Mouse (Mus musculus) midbrain, embryonic 11.5 days (tissue): ENCODE measurements around the gene Agtr1a. TPM values are rescaled to one million over a fixed set of nuclear protein-coding genes. Genes with fewer than 3 reads are reported as not detected.

Experiments
- ATAC-seq: fragments of 200-750 bp; cut with Nextera tagmentation; 2 replicates; pipeline ENCODE4 v1.8.0; 2017; ENCODE audit warnings: moderate TSS enrichment, moderate library complexity; ENCODE audit not compliant: low FRiP score
- DNase-seq: peaks from one replicate; pipeline ENCODE4 v3.0.0; 2015; ENCODE audit warnings: low spot score; ENCODE audit errors: missing footprints
- H3K27ac ChIP-seq: fragments of 300-500 bp; sonication (generic); 2 replicates; pipeline ENCODE4 v1.5.1; 2014; ENCODE audit warnings: low read depth, low read length
- H3K27me3 ChIP-seq: fragments of 300-500 bp; sonication (generic); 2 replicates; pipeline ENCODE4 v1.6.1; 2014; ENCODE audit warnings: mild to moderate bottlenecking, low read length, moderate library complexity, mixed read lengths; ENCODE audit not compliant: control insufficient read depth, insufficient read depth
- H3K36me3 ChIP-seq: fragments of 300-500 bp; sonication (generic); 2 replicates; pipeline ENCODE4 v1.6.1; 2014; ENCODE audit warnings: mild to moderate bottlenecking, low read length, moderate library complexity, mixed read lengths; ENCODE audit not compliant: control insufficient read depth, insufficient read depth
- H3K4me1 ChIP-seq: fragments of 300-500 bp; sonication (generic); 2 replicates; pipeline ENCODE4 v1.6.1; 2014; ENCODE audit warnings: low read length; ENCODE audit not compliant: control insufficient read depth, insufficient read depth
- H3K4me2 ChIP-seq: fragments of 300-500 bp; sonication (generic); 2 replicates; pipeline ENCODE4 v1.6.1; 2014; ENCODE audit warnings: mild to moderate bottlenecking, moderate library complexity
- H3K4me3 ChIP-seq: fragments of 300-500 bp; sonication (generic); 2 replicates; pipeline ENCODE4 v1.5.1; 2014; ENCODE audit warnings: low read depth, low read length
- H3K9ac ChIP-seq: fragments of 300-500 bp; sonication (generic); 2 replicates; pipeline ENCODE4 v1.6.1; 2014; ENCODE audit warnings: low read length
- H3K9me3 ChIP-seq: fragments of 300-500 bp; sonication (generic); 2 replicates; pipeline ENCODE4 v1.6.1; 2016; ENCODE audit warnings: low read length; ENCODE audit not compliant: control insufficient read depth
- WGBS: fragments of 180-500 bp; shearing (Covaris S2); extraction: QIAGEN DNeasy Blood & Tissue Kit; methylation state at CpG from one replicate; pipeline ENCODE4 v1.1.7; 2014; 5-methylcytosine and 5-hydroxymethylcytosine counted together
- polyA plus RNA-seq: library from polyadenylated mRNA; unstranded; fragments of >200 nt; fragmentation: Nextera tagmentation; extraction: Ambion mirVana; gene quantifications from 2 replicates; pipeline ENCODE4 v1.2.1, GENCODE M21; 2014

The Agtr1a gene
- polyA plus RNA-seq, 1 experiment from 2014 or later = 1.3 TPM

GRCm38 (mm10) chr13:30378868-30379267 is 42.6 kb downstream of the Agtr1a start:
- H3K9me3 ChIP-seq = no peaks in the 10 kb centered on the region
- DNase-seq (no peak), ATAC-seq (no peak)
- no peak overlapping the region for H3K9ac ChIP-seq
- H3K4me2 ChIP-seq = no peak overlapping the region
- H3K4me3 ChIP-seq = no peak overlapping the region
- no peaks in the 10 kb centered on the region for H3K4me1 ChIP-seq
- 96% methylated on average over 5 of the region's 5 CpGs for WGBS
- H3K27me3 ChIP-seq = no peaks in the 10 kb centered on the region
- H3K27ac ChIP-seq = no peak overlapping the region
- no peaks in the 10 kb centered on the region for H3K36me3 ChIP-seq

- ATAC-seq (no peak), DNase-seq (no peak)
- Histone ChIP-seq H3K4me1 (no peaks in the 10 kb centered on the region), H3K27me3 (no peaks in the 10 kb centered on the region), H3K9me3 (no peaks in the 10 kb centered on the region), H3K4me3 (no peak overlapping the region), H3K27ac (no peak overlapping the region), H3K4me2 (no peak overlapping the region), H3K9ac (no peak overlapping the region), H3K36me3 (no peaks in the 10 kb centered on the region)
- WGBS = 89% methylated on average over 6 of the region's 6 CpGs
Observed at GRCm38 (mm10) chr13:30385183-30385582, 48.9 kb downstream of the Agtr1a start.

- Histone ChIP-seq H3K27me3 (no peaks in the 10 kb centered on the region), H3K4me3 (no peak overlapping the region), H3K9me3 (no peaks in the 10 kb centered on the region), H3K27ac (no peak overlapping the region), H3K4me2 (no peak overlapping the region), H3K4me1 (no peaks in the 10 kb centered on the region), H3K9ac (no peak overlapping the region), H3K36me3 (no peaks in the 10 kb centered on the region)
- DNase-seq (no peak), ATAC-seq (no peak)
Observed at GRCm38 (mm10) chr13:30394123-30394522, 57.9 kb downstream of the Agtr1a start.

DNA sequence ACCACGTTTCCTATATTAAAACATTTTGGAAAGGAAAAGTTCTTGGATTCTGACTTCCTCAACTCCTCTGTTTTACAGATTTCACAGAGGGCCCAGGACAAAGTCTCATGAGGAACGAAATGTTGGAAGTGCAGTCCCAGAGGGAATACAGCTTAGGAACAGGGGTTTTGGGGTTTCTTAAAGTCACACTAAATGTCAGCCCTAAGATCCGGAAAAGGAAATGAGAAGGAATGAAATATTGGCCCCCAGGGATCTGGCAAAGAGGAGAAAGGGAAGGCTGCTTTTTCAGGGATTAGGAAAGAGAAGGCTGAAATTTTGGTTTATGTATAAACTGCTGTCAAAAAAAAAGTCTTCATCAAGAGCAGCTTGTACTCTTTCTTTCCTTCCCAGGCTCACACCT is 60.2 kb downstream of the Agtr1a start:
- Histone ChIP-seq H3K4me2 (no peak overlapping the region), H3K27ac (no peak overlapping the region), H3K4me3 (no peak overlapping the region), H3K27me3 (no peaks in the 10 kb centered on the region), H3K9me3 (no peaks in the 10 kb centered on the region), H3K4me1 (no peaks in the 10 kb centered on the region), H3K9ac (no peak overlapping the region), H3K36me3 (no peaks in the 10 kb centered on the region)
- DNase-seq (no peak), ATAC-seq (no peak)
- 82% methylated on average over 3 of the region's 3 CpGs for WGBS

DNA sequence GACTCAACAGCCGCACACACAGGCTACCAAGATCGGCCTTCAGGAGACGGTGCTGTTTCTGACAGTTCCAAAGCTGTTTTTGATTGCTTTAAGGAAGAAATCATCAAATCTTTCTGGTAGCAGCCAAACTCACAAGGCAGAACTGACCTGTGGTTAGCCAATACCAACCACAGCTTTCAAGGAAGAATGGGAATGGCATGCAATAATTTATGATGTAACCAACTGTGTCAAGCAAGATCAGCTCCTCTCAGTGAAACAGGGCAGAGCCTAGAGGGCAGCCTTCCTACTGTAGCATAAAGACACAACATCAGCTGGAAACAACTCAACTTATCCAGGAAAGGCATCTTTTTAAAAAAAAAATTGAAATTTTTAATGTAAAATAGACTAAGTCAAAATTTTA is 62.6 kb downstream of the Agtr1a start:
- Histone ChIP-seq H3K4me1 (no peaks in the 10 kb centered on the region), H3K27me3 (no peaks in the 10 kb centered on the region), H3K9ac (no peak overlapping the region), H3K36me3 (no peaks in the 10 kb centered on the region), H3K4me3 (no peak overlapping the region), H3K4me2 (no peak overlapping the region), H3K9me3 (no peaks in the 10 kb centered on the region), H3K27ac (no peak overlapping the region)
- 95% methylated on average over 3 of the region's 3 CpGs for WGBS
- DNase-seq (no peak), ATAC-seq (no peak)

- H3K36me3 ChIP-seq = no peaks in the 10 kb centered on the region
- H3K9ac ChIP-seq = no peak overlapping the region
- no peak for DNase-seq
- H3K27me3 ChIP-seq = no peaks in the 10 kb centered on the region
- no peak overlapping the region for H3K4me3 ChIP-seq
- WGBS = 68% methylated on average over 8 of the region's 8 CpGs
- H3K4me1 ChIP-seq = no peaks in the 10 kb centered on the region
- H3K27ac ChIP-seq = no peak overlapping the region
- no peaks in the 10 kb centered on the region for H3K9me3 ChIP-seq
- H3K4me2 ChIP-seq = no peak overlapping the region
- ATAC-seq = no peak
Observed at GRCm38 (mm10) chr13:30400621-30401020, 64.4 kb downstream of the Agtr1a start.

DNA sequence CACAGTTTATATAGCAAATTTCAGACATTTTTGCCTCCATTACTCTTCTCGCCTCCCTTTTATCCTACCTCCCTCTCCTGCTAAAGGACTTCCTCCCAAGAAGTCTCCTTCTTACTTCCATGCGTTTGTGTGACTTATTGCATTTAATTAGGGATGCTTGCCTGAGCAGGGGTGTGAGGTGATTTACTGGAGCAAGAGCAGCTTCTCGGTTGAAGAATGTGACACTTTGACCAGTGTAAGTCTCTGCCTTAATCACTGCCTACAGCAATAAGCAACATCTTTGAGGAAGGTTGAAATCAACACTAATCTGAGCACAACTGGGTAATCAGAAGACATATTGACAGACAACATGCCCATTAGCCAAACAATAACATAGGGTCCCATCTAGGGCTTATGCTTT is 67.6 kb downstream of the Agtr1a start:
- WGBS = 75% methylated on average over 3 of the region's 3 CpGs
- DNase-seq (no peak), ATAC-seq (no peak)
- no peaks in the 10 kb centered on the region for H3K9me3 ChIP-seq
- no peak overlapping the region for H3K4me2 ChIP-seq
- no peak overlapping the region for H3K4me3 ChIP-seq
- no peak overlapping the region for H3K27ac ChIP-seq
- H3K36me3 ChIP-seq = no peaks in the 10 kb centered on the region
- no peaks in the 10 kb centered on the region for H3K27me3 ChIP-seq
- H3K4me1 ChIP-seq = no peaks in the 10 kb centered on the region
- no peak overlapping the region for H3K9ac ChIP-seq

GRCm38 (mm10) chr13:30418611-30419010 is 82.4 kb downstream of the Agtr1a start:
- ATAC-seq = no peak
- Histone ChIP-seq H3K36me3 (no peaks in the 10 kb centered on the region), H3K4me2 (no peak overlapping the region), H3K4me1 (no peaks in the 10 kb centered on the region), H3K27ac (no peak overlapping the region), H3K4me3 (no peak overlapping the region), H3K9me3 (no peaks in the 10 kb centered on the region), H3K9ac (no peak overlapping the region), H3K27me3 (no peaks in the 10 kb centered on the region)
- DNase-seq = no peak
- 86% methylated on average over 5 of the region's 5 CpGs for WGBS

GRCm38 (mm10) chr13:30427008-30427407 is 90.8 kb downstream of the Agtr1a start:
- Histone ChIP-seq H3K27ac (no peak overlapping the region), H3K4me1 (no peaks in the 10 kb centered on the region), H3K4me3 (no peak overlapping the region), H3K36me3 (no peaks in the 10 kb centered on the region), H3K27me3 (no peaks in the 10 kb centered on the region), H3K9me3 (no peaks in the 10 kb centered on the region), H3K9ac (no peak overlapping the region), H3K4me2 (no peak overlapping the region)
- no peak for DNase-seq
- 88% methylated on average over 4 of the region's 4 CpGs for WGBS
- ATAC-seq = no peak

DNA sequence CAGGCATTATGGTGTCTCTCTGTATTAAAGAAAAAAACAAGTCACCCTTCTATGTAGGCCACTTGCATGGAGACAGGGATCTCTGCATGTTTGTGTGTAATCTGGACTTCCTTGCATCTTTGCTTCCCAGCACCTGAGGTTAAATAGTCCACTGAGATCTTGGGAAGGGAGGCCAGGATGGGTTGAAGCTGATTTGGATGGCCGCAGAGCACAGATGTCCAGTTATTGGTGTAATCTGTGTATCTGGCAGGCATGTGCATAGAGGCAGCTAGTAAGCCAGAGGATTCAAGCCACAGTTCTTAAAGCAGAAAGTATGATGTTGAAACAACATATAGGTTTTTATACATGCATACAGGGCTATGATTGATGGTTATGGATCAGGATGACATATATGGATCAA is 91.2 kb downstream of the Agtr1a start:
- Histone ChIP-seq H3K4me2 (no peak overlapping the region), H3K36me3 (no peaks in the 10 kb centered on the region), H3K27me3 (no peaks in the 10 kb centered on the region), H3K4me1 (no peaks in the 10 kb centered on the region), H3K9ac (no peak overlapping the region), H3K9me3 (no peaks in the 10 kb centered on the region), H3K27ac (no peak overlapping the region), H3K4me3 (no peak overlapping the region)
- DNase-seq (no peak), ATAC-seq (no peak)
- WGBS = 94% methylated on average over 1 of the region's 1 CpGs
